Mouse (Mus musculus) megakaryocyte, embryonic 14.5 days (primary cell): ENCODE results near the gene Dlst.

Experiments
- FLI1 ChIP-seq: IDR thresholded peaks from 2 replicates; pipeline ENCODE4 v1.6.1; 2012; ENCODE audit warnings: low read length, inconsistent platforms, mixed read lengths
- GATA1 ChIP-seq: IDR thresholded peaks from 3 replicates; pipeline ENCODE4 v1.6.1; 2012; ENCODE audit warnings: mixed read lengths, low read length, inconsistent platforms, borderline replicate concordance

DNA sequence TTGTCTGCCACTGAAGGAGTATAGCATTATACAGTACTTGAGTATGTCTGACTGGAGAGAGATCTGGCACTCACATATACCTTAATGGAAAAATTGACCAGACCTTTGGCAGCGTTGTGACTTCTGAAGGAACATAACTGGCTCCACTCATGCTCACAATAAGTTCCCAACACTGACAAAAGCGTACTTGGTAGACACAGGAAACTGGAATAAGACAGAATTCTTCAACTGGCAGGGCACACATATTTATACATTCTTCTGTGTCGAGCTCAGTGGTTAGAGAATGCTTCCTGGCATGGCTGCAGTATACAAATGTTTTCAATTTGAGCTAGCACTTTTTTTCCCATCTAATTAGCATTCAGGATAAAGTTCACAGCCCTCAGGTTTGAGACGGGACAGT lies 25.7 kb upstream of the Dlst start:
- no peak for TF ChIP-seq GATA1
- TF ChIP-seq FLI1, result no peak
